Mouse (Mus musculus): ENCODE results near the gene Shisa6.
A peak's percentile ranks its signal among the peaks of the same experiment; 100 is the strongest.

The Shisa6 gene

DNA sequence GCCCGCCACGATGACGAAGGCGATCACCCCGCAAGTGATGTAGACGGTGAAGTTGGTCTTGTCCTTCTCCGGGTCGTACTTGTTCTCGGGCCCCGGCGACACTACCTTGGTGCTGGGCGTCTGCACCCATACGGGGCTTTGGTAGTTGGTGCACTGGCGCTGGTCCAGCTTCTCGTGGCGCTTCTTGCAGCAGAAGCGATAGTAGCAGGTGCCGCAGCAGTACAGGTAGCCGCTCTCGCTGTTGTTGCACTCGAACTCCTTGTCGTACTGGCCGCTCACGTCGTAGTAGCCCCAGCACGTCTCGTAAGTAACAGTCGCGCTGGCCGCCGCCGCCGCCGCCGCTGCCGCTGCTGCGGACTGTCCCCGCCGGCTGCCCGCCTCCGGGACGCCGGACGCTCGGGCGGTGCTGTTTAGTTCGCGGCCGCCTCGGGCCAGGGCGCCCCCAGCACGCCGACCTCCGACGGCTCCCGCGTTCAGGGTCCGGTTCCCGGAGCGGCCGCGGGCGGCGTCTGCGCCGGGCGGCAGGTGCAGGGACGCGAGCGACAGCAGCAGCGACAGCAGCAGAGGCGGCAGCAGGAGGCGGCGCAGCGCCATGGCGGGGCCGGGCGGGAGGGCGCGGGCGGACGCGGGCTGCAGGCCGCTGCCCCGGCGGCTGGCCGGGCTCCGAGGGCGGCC lies at the start of gene Shisa6:
Gene Shisa6, minus strand, starts transcription at position 594 of the 675 bp plus-strand sequence.
- DNase-seq (ENCODE audit: extremely low read depth, insufficient read length, low spot score), result peak; percentile 10

DNA sequence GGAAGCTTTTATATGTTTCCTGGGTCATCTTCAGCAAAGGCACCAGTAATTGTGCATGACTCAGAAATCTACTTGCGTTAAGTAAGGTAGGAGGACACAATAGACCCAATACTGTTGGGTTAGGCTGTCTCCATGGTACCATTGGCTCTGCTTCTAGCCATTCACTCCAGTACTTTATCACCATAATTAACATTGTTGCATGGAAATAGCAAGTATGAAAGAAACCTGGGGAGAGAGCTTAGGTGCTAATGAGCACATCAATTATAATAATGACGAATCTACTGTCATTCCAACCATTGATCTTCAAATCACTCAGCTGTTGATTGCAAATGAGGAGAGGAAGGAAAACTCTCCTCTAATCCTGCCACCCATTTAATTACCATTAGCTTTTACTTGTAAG lies 48.1 kb upstream of the Shisa6 start:
- DNase-seq (ENCODE audit: extremely low read depth, insufficient read length, low spot score), result no peak

DNA sequence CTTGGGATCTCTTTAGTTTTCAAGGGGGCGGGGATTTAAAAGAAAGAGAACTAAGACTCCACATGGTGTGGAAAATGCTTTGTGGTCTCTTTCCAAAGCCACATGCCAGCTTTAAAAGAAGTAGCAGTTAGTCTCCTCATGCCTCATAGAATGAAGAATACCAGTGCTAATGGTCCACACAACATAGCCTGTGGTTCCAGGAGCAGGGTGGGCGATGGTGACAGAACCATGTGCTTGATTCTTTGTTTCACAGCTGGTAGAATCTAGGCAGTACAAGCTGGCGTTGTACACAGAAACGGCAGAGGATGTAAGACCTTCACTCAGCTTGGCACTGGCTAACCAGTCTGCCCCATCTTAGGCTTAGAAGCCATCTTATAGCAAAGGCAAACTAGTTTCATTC lies 43.3 kb upstream of the Shisa6 start:
- no peak for DNase-seq (ENCODE audit: extremely low read depth, insufficient read length, low spot score)

DNA sequence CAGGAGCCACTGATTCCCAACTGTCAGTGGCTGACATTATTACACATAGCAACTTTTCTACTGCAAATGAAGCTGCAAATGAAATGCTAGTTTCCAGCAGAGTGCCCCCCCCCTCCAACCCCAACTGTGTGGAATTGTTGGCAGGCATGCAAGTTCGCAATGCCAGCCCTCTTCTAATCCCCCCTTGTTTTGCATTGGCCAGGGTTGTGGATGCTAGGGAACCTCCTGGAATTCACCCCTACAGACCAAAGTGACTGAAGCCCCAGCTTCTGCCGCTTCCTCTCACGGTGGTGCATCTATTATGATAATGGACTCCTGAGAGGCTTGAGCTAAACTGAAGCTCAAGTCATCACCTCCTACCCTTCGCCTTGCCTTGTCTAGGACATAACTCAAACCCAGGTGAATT lies 42.6 kb upstream of the Shisa6 start:
- DNase-seq (ENCODE audit: extremely low read depth, insufficient read length, low spot score), result no peak

DNA sequence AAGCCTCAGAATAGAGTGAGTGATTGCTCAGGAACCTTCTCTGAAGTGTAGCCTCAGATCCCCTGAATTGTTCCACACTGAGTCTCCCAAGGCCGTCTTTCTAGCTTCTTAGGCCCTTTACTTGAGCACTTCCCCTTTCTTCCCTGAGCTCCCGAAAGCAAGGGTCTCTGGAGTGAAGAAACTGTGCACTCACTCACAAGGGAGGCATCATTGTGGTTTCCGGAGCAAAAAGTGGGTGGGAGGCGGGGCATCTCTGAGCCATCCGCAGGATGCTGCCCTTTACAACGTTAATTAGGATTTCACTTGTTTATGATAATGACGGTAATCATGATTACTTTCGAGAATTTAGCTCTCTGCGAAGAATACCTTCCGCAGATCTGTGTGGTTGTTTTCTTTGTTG lies 41.6 kb upstream of the Shisa6 start:
- DNase-seq (ENCODE audit: extremely low read depth, insufficient read length, low spot score), result no peak

DNA sequence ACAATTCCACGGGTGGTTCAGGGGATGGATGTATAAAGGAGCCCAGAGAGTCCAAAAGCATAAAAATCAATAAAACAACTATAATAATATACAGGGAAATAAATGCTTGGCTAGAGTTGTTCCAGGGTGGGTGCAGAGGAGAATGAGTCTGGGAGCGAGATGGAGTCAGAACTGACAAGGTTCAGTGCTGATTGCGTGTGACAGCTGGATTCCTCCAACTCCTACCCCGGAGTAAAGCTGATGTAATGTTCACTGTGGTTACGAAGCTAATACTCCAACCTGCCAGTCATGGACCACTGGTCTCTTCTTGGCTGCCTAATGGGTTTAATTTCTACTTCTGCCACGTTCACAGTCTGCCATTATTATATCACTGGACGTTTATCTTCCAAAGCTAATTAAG lies 36.5 kb upstream of the Shisa6 start:
- DNase-seq (ENCODE audit: extremely low read depth, insufficient read length, low spot score), result no peak

DNA sequence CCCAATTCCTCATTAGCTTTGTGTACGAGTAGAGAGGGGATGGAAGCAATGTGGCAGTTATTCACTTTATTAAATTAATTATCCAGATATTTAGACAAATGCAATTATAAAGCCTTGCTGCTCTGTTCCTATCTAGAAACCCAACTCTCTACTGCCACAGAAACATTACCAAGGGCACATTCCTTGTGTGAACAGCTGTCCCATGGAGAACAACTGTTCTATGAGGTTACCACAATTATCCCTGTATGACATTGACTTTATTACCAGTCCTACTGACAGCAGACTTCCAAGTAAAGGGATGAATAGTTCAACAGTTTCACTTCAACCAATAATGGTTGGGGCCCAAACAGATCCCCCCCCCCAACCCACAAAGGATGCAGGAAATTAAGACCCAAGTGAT lies 12.1 kb upstream of the Shisa6 start:
- no peak for DNase-seq (ENCODE audit: extremely low read depth, insufficient read length, low spot score)

DNA sequence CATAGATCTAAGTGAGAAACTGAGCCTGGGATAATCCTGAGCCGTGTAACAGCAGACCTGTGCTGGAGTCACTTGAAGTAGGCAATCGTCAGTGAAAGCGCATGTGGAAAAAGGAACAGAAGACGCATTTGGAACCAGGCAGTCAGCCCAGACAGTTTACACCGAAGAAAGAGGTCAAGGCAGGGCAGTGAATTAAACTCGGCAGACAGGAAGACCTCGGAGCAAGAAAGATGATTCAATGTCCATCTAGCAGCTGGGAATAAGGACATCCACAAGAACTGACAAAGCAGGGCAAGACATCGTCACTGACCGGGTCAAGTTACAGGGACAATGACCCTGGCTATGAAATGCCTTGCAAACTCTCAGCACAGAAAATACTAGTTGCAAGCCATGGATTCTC lies 10.1 kb upstream of the Shisa6 start:
- no peak for DNase-seq (ENCODE audit: extremely low read depth, insufficient read length, low spot score)

DNA sequence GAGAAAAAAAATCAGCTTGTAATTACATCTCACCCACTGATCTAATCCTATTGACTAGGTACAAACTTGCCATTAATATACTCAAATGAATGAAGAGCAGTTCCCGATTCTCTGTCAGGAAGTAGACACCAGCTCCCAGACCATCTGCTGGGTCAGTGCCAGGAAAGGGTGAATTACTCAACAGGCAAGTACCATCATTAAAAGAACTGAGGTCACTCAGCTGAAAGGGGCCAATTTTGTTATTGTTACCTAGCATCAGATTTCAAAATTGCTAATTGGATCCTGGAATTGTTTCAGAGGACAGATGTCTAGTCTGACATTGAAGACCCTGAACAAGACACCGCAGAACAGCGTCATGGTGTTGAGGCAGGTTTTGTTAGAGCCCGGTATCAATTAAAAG lies 9.4 kb upstream of the Shisa6 start:
- DNase-seq (ENCODE audit: extremely low read depth, insufficient read length, low spot score), result no peak

DNA sequence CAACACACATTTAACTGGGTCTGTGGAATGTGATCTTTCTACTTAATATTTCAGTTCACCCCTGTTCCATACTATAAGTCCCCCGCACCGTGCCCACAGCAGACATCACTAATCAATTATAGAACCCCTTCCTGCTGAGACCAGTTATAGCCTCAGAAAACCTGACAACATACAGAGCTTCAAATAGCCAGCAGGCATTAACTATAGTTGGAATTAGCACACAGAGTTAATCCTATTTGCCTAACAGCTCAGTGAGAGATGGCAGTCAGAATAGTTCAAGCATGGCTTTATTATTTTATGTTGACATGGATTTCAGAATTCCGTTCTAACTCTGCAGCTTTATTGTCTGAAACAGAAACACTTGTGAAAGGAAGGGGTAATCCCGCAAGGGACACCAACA lies 8.5 kb upstream of the Shisa6 start:
- DNase-seq (ENCODE audit: extremely low read depth, insufficient read length, low spot score), result no peak

DNA sequence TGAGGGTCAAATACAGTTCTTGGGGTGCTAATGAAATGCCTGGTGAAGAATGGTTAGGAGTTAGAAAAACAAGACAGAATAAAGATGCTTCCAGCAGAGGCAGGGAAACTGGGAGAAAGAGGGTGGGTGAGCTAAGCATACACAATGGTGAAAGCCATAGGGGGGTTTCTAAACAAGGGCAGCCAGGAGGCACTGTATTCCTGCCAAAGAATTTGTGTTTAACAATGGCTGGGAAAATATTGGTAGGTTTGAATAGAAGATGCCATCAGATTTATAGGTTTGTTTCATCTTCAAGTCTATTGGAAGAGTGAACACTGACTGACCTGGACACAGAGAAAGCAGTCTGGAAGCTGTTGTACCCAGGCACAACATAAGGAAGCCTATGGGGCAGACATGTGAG lies 2.4 kb upstream of the Shisa6 start:
- no peak for DNase-seq (ENCODE audit: extremely low read depth, insufficient read length, low spot score)

DNA sequence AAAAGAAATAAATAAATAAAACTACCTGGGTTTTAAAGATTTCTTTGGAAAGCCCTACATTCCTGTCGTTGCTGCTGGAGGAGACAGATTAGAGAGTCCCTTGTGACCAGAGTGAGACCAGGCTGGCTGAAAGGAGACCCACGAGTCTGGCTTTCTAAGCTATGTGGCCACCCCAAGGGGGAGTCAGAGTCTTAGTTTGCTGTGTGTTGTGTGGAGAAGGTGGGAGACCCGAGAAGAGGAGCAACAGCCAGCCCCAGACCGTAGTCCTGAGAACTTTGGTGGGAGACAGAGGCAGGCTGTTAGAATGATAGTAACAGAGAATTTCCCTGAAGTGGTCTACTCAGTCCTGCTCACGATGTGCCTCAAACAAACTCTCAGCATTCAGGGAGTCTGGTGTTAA lies 1.6 kb upstream of the Shisa6 start:
- no peak for DNase-seq (ENCODE audit: extremely low read depth, insufficient read length, low spot score)

DNA sequence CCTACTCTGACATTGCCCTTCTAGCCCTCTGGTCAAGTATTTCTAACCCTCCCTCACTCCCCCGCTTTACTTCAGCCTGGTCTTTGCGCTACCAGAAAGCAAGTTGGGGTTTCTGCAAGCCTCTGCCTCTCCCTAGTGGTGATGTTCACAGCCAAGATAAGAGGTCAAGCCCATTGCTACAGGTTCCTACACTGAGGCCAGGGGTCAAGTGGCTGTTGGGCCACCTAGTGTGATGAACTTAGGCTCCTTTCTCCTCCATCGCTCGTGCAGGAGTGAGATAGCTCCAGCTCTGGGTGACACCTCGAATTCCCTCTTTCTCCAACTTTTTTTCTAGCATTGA lies 1.2 kb upstream of the Shisa6 start:
- DNase-seq (ENCODE audit: extremely low read depth, insufficient read length, low spot score), result no peak

DNA sequence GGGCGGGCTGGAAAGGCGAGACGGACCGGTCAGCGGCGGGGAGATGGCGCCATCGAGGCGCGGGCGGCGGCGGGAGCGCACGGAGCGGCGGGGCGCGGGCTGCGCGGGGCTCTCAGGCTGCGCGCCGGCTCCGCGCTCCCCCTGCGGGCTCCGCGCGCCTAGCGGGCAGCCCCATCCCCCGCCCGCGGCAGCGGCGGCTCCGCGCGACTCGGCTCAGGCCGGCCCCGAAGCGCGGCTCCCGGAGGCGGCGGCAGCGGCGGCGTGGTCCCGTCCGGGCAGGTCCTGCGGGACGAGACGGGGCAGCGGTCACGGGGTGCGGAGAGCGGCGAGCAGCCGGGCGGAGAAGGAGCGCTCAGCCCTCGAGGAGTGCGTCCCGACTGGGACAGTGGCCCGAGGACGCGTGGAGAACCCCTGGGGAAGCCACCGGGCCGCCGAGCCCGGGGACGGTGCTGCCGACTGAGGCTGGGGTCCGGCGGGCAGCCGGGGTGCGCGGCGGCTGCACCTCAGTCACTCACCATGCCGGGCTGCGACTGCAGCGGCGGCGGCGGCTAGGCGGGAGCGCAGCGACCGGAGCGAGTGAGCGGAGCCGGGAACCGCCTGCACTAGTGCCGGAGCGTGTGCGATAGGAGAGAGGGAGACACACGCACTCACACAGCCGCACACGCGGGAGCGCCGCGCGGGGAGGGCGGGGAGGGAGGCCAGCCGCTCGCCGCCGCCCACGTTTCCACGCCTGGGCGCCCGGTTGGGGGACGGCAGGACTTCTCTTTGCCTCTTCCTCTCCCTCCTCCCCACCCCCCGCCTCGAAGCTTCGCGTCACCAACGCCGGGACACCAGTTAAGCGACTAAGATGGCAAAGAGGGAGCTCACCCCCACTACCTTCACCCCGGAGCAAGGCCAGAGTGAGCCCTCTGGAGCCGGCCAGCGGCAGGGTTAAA lies 549 bp upstream of the Shisa6 start:
- DNase-seq (ENCODE audit: extremely low read depth, insufficient read length, low spot score), result peak; percentile 5

DNA sequence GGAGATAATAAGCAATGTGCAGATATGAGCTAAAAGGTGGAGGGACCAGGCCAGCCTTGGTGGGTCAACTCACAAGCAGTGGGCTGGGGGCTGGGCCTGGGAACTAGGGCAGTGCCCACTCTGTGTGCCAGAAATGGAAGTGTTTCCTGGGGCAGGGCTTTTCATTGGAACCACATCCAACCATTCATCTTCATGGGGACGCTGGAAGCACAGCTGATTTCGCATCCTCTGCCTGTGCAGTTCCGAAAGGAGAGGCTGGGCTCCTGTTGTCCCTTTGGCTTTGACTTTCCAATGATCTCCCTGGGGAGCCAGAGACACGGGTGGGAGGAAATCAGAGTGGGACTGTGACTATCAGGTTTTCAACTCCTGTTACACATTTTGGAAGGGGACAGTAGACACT lies 1.5 kb downstream of the Shisa6 start:
- DNase-seq (ENCODE audit: extremely low read depth, insufficient read length, low spot score), result no peak

DNA sequence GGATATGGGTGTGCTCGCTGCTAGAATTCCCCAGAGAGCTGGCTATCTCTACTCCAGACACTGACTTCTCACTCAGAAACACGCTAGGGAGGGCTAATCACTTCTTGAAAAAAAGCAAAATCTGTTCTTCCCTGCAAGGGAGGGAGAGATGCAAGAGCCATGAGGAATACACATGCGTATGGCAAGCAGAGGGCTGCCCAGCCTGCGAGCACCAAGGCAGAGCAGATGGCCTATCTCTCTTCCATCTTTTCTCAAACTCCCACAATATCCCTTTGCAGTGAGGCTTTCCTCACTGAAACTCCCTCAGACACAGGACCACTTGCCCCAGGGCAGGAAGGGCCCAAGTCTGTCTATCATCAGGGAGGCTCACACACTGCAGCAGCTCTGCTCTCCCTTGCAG lies 3.4 kb downstream of the Shisa6 start:
- no peak for DNase-seq (ENCODE audit: extremely low read depth, insufficient read length, low spot score)

DNA sequence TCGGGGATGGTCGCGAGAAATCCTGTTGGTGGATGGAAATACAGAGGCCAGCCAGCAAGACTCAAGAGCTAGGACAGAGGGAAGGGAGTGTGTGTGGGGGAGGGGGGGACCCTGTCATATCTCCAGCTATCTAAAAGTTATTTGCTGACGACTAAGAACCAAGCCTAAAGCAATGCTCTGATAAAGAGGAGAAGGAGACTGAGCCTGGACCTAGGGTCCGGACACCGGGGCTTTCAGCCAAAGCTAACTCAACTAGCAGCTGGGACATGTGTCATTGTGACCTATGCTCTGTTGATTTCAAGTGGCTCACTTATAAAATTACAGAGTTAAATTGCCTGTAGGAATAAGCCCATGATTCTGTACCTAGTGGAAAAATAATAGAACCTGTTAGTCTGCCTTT lies 6.4 kb downstream of the Shisa6 start:
- no peak for DNase-seq (ENCODE audit: extremely low read depth, insufficient read length, low spot score)

DNA sequence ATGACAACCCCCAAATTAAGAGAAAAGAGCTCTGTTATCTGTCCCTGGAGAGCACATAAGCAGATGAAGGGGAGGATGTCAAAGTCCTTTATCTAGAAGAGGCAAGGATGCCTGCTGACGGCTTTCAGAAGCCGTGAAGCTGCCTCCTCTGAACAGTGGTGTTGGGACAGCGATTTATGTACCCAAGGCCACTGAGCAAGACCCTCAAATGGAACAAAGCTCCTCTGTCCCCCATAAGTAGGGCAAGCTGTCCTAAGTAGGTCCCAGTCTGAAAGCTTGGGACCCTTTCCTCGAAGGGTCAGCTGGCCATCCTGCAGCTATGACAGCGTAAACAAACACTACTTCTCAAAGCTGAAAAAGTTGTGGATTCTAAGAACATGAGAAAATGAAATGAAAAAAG lies 11.4 kb downstream of the Shisa6 start:
- DNase-seq (ENCODE audit: extremely low read depth, insufficient read length, low spot score), result no peak

DNA sequence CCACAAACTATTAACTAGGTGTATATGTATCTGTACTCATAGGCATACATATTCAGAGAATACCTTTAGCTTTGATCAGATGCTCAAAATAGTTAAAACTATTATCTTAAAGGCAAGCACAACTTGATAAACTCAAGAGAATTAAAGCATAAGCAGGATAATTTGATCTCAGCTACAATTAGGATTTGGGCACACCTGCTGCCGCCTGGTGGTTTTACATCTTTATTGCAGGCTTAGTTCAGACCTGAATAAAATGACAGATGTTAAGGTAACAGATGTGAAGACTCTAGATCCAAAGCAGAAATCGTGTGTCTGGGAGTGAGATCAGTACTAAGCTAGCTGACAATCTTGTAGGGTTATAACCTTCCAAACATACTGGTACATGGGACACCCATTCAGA lies 24.8 kb downstream of the Shisa6 start:
- no peak for DNase-seq (ENCODE audit: extremely low read depth, insufficient read length, low spot score)

DNA sequence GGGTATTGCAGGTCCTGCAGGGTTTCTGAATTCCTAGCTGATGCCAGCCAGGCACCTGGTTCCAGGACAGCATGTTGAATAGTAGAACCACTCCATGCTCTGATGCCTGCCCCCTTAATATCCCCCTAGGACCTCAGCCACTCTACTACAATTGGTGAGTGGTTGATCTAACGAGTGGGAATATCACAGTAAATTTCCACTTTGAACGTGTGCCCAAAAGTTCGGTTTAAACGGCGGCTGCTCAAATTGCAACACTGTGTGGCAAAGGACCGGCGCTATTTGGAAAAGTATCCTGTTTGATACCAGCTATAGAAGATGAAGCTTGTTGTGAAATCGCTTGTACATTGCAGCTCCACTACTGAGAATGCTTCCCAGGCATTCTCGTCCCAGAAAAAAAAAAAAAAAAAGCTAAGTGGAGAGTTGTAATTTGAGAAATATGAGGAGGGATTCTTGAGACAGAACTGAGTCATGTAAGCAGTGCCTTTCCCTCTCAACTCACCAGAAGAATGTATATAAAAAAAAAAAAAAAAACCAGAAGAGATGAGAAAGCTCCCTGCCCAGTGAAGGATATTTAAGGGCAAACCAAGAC lies 26.8 kb downstream of the Shisa6 start:
- no peak for DNase-seq (ENCODE audit: extremely low read depth, insufficient read length, low spot score)

DNA sequence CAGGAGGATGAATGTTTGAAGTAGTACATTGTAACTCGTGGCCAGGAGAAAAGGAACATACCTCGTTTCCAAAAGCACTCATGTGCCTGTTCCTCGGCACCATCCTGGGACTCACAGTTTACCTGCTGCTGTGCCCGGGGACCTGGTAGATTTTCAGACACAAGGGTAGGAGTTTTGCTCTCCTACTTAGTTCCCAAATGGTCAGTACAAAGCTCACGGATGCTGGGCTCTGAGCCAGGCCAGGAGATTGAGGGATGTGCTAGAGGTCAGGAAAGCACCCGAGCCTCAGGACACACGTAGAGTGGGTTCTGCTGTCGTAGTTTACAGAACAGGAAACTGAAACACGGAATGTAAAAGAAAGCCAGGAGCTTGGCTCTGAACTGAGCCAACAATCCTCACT lies 29.5 kb downstream of the Shisa6 start:
- no peak for DNase-seq (ENCODE audit: extremely low read depth, insufficient read length, low spot score)

DNA sequence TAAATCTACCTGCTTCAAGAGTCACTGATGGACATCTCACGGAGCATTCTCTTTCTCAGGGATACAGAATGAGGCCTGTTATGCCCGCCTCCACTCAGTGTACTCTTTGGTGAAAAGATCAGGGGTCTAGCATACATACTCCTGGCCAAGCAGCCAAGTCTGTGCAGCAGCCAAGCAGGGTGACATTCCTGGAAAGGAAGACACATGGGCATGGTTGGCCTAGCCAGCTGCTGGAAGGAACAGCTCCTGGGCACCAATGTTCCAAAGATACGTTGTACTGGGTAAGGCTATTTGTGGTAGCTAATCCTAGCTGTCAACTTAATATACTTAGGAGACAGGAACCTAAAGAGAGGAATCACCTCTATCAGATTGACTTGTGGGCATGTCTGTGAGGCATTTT lies 31.4 kb downstream of the Shisa6 start:
- no peak for DNase-seq (ENCODE audit: extremely low read depth, insufficient read length, low spot score)
